Mouse (Mus musculus) liver, embryonic 11.5 days (tissue): ENCODE data around the gene Nus1. TPM values are rescaled to one million over a fixed set of nuclear protein-coding genes. Genes with fewer than 3 reads are reported as not detected.

Experiments
- ATAC-seq: fragments of 200-750 bp; cut with Nextera tagmentation; replicated peaks from 2 replicates; pipeline ENCODE4 v1.8.0; 2017; ENCODE audit warnings: moderate number of reproducible peaks, mild to moderate bottlenecking, moderate TSS enrichment, moderate library complexity; ENCODE audit not compliant: low FRiP score
- DNase-seq: peaks from one replicate; pipeline ENCODE4 v3.0.0-alpha.2; 2017; ENCODE audit warnings: low spot score
- H3K27ac ChIP-seq: fragments of 300-500 bp; sonication (generic); 2 replicates; pipeline ENCODE4 v1.5.1; 2014; ENCODE audit warnings: mild to moderate bottlenecking, low read depth, low read length, control low read depth
- H3K27me3 ChIP-seq: fragments of 300-500 bp; sonication (generic); replicated peaks from 2 replicates; pipeline ENCODE4 v1.6.1; 2014; ENCODE audit warnings: low read length, mixed read lengths; ENCODE audit not compliant: control insufficient read depth, insufficient read depth
- H3K36me3 ChIP-seq: fragments of 300-500 bp; sonication (generic); 2 replicates; pipeline ENCODE4 v1.6.1; 2014; ENCODE audit warnings: mild to moderate bottlenecking, low read length, moderate library complexity, mixed read lengths; ENCODE audit not compliant: control insufficient read depth, insufficient read depth
- H3K4me1 ChIP-seq: fragments of 300-500 bp; sonication (generic); replicated peaks from 2 replicates; pipeline ENCODE4 v1.6.1; 2014; ENCODE audit warnings: low read length, mixed read lengths; ENCODE audit not compliant: control insufficient read depth, insufficient read depth
- H3K4me2 ChIP-seq: fragments of 300-500 bp; sonication (generic); 2 replicates; pipeline ENCODE4 v1.6.1; 2014; ENCODE audit warnings: mild to moderate bottlenecking, control low read depth, moderate library complexity
- H3K4me3 ChIP-seq: fragments of 300-500 bp; sonication (generic); 2 replicates; pipeline ENCODE4 v1.5.1; 2014; ENCODE audit warnings: low read depth, low read length, control low read depth
- H3K9ac ChIP-seq: fragments of 300-500 bp; sonication (generic); 2 replicates; pipeline ENCODE4 v1.6.1; 2014; ENCODE audit warnings: low read depth, low read length, control low read depth
- H3K9me3 ChIP-seq: fragments of 300-500 bp; sonication (generic); 2 replicates; pipeline ENCODE4 v1.6.1; 2016; ENCODE audit warnings: low read length, inconsistent platforms, mixed read lengths; ENCODE audit not compliant: control insufficient read depth
- WGBS: fragments of 180-500 bp; shearing (Covaris S2); extraction: QIAGEN DNeasy Blood & Tissue Kit; methylation state at CpG from one replicate; pipeline ENCODE4 v1.1.7; 2014; 5-methylcytosine and 5-hydroxymethylcytosine counted together
- polyA plus RNA-seq: library from polyadenylated mRNA; unstranded; fragments of >200 nt; fragmentation: Nextera tagmentation; extraction: Ambion mirVana; gene quantifications from 2 replicates; pipeline ENCODE4 v1.2.1, GENCODE M21; 2014

Nus1 gene
- polyA plus RNA-seq, 1 experiment from 2014 or later, result 16.1 TPM

DNA sequence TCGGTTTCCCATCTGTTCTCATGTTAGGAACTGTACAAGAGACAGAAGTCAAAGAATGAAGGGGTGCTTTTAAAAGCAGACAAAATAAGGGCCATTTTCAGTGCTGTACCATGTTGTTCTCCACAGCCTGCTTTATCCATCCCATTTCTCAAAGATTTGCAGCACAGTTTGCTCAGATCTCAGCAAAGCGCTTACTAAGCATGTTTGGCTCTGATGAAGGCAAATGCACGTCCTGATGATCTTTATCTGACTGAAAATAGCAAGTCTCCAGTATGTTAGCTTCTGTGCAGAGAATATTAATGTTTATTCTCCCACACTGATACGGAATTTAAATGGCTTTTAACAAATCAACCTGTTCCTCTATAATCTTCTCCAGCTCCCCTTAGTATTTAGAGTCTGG, 54.2 kb downstream of the Nus1 start:
- Histone ChIP-seq H3K9me3 (no peaks in the 10 kb centered on the region), H3K4me3 (no peak overlapping the region), H3K4me1 (no peaks in the 10 kb centered on the region), H3K9ac (no peak overlapping the region), H3K27ac (no peak overlapping the region), H3K27me3 (no peaks in the 10 kb centered on the region), H3K4me2 (no peak overlapping the region), H3K36me3 (no peaks in the 10 kb centered on the region)
- ATAC-seq (no peak), DNase-seq (no peak)
- WGBS, result 70% methylated on average over 4 of the region's 4 CpGs

Other genes starting within 250 kb of the Nus1 start
- 0.09 TPM in 1 of 2 replicates, not detected in the other for gene Ros1, start 222.3 kb upstream of the Nus1 start, polyA plus RNA-seq
- gene Dcbld1, start 183.9 kb upstream of the Nus1 start, polyA plus RNA-seq, result 11.9 and 13.5 TPM in 2 replicates
- gene Gm26741, start 58.8 kb upstream of the Nus1 start, polyA plus RNA-seq, result not detected in 2 replicates
- 9.8 and 11.1 TPM in 2 replicates for gene Gopc, start 35.4 kb upstream of the Nus1 start, polyA plus RNA-seq
- gene Nepn, start 28.6 kb upstream of the Nus1 start, polyA plus RNA-seq, result 2.1 and 3.8 TPM in 2 replicates